Mouse (Mus musculus): Measurements from ENCODE around the gene Gng5.

DNA sequence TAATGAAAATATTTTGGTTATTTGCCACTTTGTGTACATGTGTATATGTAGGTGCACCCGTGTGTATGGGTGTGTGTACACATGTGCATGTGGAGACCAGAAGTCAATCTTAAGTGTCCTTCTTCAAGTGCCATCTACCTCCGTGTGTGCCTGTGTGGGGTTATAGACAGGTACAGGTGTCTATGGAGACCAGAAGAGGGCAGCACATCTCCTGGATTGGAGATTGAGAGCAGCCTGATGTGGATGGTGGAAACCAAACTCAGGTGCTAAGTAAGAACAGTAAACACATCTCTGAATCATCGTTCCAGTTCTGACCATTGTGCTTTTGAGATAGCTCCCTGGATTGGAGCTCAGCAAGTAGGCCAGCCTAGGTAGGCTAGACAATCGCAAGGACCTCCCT lies 13.1 kb upstream of the Gng5 start:
- no peak for TF ChIP-seq POLR2A (IDR thresholded peaks at IDR 0.05; ENCODE audit: borderline replicate concordance, extremely low read depth, insufficient read depth, insufficient read length, poor library complexity, severe bottlenecking)
- TF ChIP-seq CTCF (IDR thresholded peaks at IDR 0.05; ENCODE audit: borderline replicate concordance, extremely low read depth, insufficient read depth, insufficient read length) = no peak
